Mouse (Mus musculus) right cerebral cortex, postnatal 14 days (tissue): ENCODE results near the gene Lrrc55.
A peak's percentile ranks its signal among the peaks of the same experiment; 100 is the strongest.

Experiments used
- DNase-seq: peaks from one replicate; pipeline ENCODE4 v3.0.0; 2022

The Lrrc55 gene

GRCm38 (mm10) chr2:85131226-85131625 is 65.8 kb downstream of the Lrrc55 start:
- DNase-seq: no peak

- no peak for DNase-seq
Measured at GRCm38 (mm10) chr2:85129496-85129971, 67.5 kb downstream of the Lrrc55 start.

GRCm38 (mm10) chr2:85123869-85124535 is 73.0 kb downstream of the Lrrc55 start:
- peak; percentile 74 for DNase-seq

DNA sequence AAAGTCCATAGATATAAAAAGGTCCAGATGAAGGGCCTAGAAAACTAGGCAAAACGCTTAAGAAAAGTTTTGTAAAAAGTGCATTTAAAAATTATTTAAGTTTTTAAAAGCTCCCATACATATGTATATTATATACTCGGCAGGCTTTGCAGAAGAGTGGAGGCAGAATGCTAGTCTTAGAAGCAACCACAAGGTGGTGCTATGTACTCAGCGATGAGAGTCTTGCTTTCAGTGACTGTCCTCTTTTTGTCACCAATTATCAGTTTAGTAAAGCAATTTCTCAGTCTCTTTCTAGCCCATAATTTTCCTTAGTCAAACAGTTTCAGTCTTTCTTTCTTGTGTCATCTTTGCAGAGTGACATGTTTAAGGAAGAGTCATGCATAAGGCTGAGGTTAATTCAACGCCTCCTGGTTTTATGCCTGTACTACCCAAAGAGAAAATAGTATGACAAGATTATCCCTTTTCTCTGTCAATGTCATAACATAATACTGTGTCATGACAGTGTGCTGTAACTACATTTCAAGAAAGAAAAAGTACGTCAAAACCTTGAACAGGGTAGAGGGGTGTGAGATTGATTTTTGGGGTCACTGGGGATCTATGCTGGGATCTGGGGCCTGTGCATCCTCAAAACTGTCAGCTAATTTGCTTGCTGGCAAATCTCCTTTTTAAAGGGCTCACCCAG is 73.7 kb downstream of the Lrrc55 start:
- DNase-seq: no peak
